Mouse (Mus musculus): Measurements from ENCODE around the gene Ubap1l.

The Ubap1l gene

GRCm38 (mm10) chr9:65374468-65375162 is 13.8 kb downstream of the Ubap1l start:
- DNase-seq (ENCODE audit: low read depth, low spot score) = no peak

- DNase-seq (ENCODE audit: low read depth, low spot score) = no peak
Observed at GRCm38 (mm10) chr9:65375163-65375934, 14.5 kb downstream of the Ubap1l start.

- DNase-seq (ENCODE audit: low read depth, low spot score) = no peak
Observed at GRCm38 (mm10) chr9:65381017-65381590, 20.3 kb downstream of the Ubap1l start.

GRCm38 (mm10) chr9:65382031-65382750 is 21.4 kb downstream of the Ubap1l start:
- no peak for DNase-seq (ENCODE audit: low read depth, low spot score)

GRCm38 (mm10) chr9:65382751-65383097 is 21.9 kb downstream of the Ubap1l start:
- no peak for DNase-seq (ENCODE audit: low read depth, low spot score)

GRCm38 (mm10) chr9:65384276-65384675 is 23.4 kb downstream of the Ubap1l start:
- DNase-seq (ENCODE audit: low read depth, low spot score) = no peak

GRCm38 (mm10) chr9:65386373-65387140 is 25.7 kb downstream of the Ubap1l start:
- no peak for DNase-seq (ENCODE audit: low read depth, low spot score)

- DNase-seq (ENCODE audit: low read depth, low spot score) = peak; percentile 27
Observed at GRCm38 (mm10) chr9:65390752-65391612, 30.1 kb downstream of the Ubap1l start.

GRCm38 (mm10) chr9:65391613-65391964 is 30.7 kb downstream of the Ubap1l start, which contains the start of gene Kbtbd13:
Gene Kbtbd13, minus strand, starts transcription at chr9:65391652.
- no peak for DNase-seq (ENCODE audit: low read depth, low spot score)

- peak; percentile 34 for DNase-seq (ENCODE audit: low read depth, low spot score)
Observed at GRCm38 (mm10) chr9:65392638-65393364, 32.0 kb downstream of the Ubap1l start.

- DNase-seq (ENCODE audit: low read depth, low spot score) = no peak
Observed at GRCm38 (mm10) chr9:65393606-65394005, 32.8 kb downstream of the Ubap1l start.

- no peak for DNase-seq (ENCODE audit: low read depth, low spot score)
Observed at GRCm38 (mm10) chr9:65394360-65394759, 33.5 kb downstream of the Ubap1l start.

GRCm38 (mm10) chr9:65398279-65398678 is 37.4 kb downstream of the Ubap1l start, which contains the start of gene Rasl12:
Gene Rasl12, plus strand, starts transcription at chr9:65398506.
- DNase-seq (ENCODE audit: low read depth, low spot score) = peak; percentile 28

- DNase-seq (ENCODE audit: low read depth, low spot score) = no peak
Observed at GRCm38 (mm10) chr9:65399934-65400333, 39.1 kb downstream of the Ubap1l start.

- no peak for DNase-seq (ENCODE audit: low read depth, low spot score)
Observed at GRCm38 (mm10) chr9:65404331-65405183, 43.7 kb downstream of the Ubap1l start.

GRCm38 (mm10) chr9:65405184-65405449 is 44.3 kb downstream of the Ubap1l start:
- no peak for DNase-seq (ENCODE audit: low read depth, low spot score)

GRCm38 (mm10) chr9:65407327-65407726 is 46.5 kb downstream of the Ubap1l start:
- DNase-seq (ENCODE audit: low read depth, low spot score) = no peak

GRCm38 (mm10) chr9:65407861-65408260 is 47.0 kb downstream of the Ubap1l start:
- no peak for DNase-seq (ENCODE audit: low read depth, low spot score)

- DNase-seq (ENCODE audit: low read depth, low spot score) = no peak
Observed at GRCm38 (mm10) chr9:65408871-65409295, 48.0 kb downstream of the Ubap1l start.

Measured in retina, postnatal 7 days (tissue).